Mouse (Mus musculus) megakaryocyte, embryonic 14.5 days (primary cell): ENCODE measurements around the gene Hoxa11.

Experiments
- FLI1 ChIP-seq: IDR thresholded peaks from 2 replicates; pipeline ENCODE4 v1.6.1; 2012; ENCODE audit warnings: low read length, inconsistent platforms, mixed read lengths
- GATA1 ChIP-seq: IDR thresholded peaks from 3 replicates; pipeline ENCODE4 v1.6.1; 2012; ENCODE audit warnings: mixed read lengths, low read length, inconsistent platforms, borderline replicate concordance

DNA sequence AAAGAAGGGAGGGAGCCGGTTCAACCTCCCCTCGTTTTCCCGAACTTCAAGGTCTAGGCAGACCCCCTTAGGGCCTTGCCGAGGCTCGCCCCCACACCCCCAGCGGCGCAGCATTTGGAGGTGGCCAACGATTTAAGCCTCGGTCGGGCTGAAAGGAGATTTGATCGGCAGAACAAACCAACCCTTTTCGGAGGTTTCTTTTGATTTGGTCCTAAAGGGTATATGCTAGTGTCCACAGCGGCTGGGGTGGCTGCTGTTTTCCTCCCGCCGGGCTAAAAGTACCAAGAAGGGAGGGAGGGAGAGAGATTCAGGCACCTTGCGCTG is 3.8 kb upstream of the Hoxa11 start:
- no peak for TF ChIP-seq FLI1
- no peak for TF ChIP-seq GATA1
